Mouse (Mus musculus) thymus, postnatal 10 days (tissue): Measurements from ENCODE around the gene Olfr516.
"Not testable (repeated sequence)": the region's sequence is repeated elsewhere in the genome, so short reads cannot be mapped to it uniquely, and the experiment has no call there.

ENCODE experiments used
- DNase-seq, 2 experiments: peaks; one replicate each; pipeline ENCODE4 v3.0.0; 2021; ENCODE audit warnings: low spot score in 2 of 2

Olfr516 gene

DNA sequence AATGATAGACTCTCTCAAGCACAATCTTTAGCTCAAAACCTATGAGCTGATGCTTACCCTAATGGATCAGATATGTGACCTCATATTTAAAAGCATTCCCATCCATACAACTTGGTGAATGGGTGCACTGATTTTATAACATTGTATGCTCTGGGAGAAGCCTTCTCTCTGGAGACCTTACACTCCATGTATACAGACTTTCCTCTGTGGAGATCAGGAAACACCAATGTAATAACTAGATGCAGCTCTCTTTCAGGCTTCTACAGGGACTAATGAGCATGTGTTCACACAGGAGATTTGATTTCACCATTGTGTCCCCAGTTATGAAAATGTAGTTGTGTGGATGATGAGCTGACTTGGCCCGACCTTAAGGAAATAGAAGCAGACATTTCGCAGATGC lies at the start of gene Olfr516:
Gene Olfr516, minus strand, starts transcription at position 101 of the 400 bp plus-strand sequence.
- DNase-seq, result no peak

DNA sequence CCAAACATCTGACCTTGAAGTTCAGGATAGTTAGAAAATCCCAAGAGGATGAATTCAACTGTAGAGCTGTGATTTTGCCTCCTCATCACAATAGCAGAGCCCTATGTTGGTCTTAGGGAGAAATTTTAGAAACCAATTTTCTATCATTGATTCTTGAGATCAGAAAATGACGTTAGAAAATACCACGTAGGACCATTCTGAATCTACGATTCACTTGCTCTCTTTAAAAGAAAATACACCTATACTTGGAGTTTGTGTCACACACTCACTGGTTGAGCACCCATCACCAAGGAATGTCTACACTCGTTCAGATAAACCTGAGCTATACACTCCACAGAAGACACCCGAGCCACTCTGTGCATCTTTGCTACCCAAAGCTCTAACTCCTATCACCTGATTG lies 44.0 kb upstream of the Olfr516 start, which contains the start of gene Olfr519:
Gene Olfr519, minus strand, starts transcription at position 101 of the 400 bp plus-strand sequence.
- no peak for DNase-seq

DNA sequence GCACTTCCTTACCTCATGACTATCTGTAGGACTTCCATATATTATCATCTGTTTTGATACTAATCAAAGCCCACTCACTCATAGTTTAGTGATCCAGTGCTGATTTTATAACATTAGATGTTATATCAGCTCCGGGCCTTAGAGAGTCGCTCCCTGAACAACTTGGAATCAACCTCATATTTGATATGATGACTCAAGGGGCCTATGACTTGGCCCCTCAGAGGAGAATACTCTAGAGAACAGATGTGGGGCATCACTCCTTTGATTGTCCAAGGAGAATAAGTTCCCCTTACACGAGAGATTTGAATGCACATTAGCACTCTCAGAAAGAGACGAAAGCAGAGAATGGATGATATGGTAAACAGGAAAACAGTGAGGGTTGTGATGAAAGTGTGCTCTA lies 34.6 kb upstream of the Olfr516 start, which contains the start of gene Olfr518:
Gene Olfr518, minus strand, starts transcription at position 101 of the 400 bp plus-strand sequence.
- no peak for DNase-seq

DNA sequence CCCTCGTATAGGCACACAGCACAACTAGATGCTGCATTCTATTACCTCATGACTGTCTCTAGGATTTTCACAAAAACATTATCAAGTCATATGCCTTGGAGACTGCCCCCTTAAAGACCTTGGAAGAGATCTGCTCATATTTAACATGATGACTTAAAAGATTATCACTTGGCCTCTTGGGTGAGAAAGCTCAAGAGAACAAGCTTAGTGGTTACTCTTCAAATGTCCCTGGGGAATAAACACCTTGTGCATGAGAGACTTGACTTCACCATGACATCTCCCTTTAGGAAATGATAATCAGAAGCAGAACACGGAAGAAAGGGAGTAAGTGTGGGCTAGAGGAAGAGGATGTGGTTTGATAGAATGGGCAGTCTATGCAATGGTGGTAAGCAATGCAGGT lies 21.9 kb upstream of the Olfr516 start, which contains the start of gene Olfr517:
Gene Olfr517, minus strand, starts transcription at position 101 of the 400 bp plus-strand sequence.
- DNase-seq, result no peak

DNA sequence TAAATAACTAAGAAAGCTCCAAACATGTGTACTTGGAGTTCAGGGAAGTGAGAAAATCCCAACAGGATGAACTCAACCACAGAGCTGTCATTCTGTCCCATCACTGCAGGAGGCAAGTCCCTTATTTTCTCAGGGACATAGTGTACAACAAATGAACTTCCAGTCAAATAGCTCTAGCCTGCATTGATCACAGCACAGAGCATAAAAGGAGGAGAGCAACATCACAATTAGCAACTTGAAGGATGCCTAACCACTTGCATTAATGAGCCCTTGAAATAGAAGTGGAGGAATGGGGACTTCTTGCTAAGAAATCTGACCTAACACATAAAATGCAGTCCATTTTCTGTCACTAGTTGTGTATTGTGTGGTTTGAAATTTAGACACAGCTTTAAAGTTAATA lies 24.4 kb downstream of the Olfr516 start, which contains the start of gene Olfr514:
Gene Olfr514, minus strand, starts transcription at position 101 of the 400 bp plus-strand sequence.
- DNase-seq, result no peak

DNA sequence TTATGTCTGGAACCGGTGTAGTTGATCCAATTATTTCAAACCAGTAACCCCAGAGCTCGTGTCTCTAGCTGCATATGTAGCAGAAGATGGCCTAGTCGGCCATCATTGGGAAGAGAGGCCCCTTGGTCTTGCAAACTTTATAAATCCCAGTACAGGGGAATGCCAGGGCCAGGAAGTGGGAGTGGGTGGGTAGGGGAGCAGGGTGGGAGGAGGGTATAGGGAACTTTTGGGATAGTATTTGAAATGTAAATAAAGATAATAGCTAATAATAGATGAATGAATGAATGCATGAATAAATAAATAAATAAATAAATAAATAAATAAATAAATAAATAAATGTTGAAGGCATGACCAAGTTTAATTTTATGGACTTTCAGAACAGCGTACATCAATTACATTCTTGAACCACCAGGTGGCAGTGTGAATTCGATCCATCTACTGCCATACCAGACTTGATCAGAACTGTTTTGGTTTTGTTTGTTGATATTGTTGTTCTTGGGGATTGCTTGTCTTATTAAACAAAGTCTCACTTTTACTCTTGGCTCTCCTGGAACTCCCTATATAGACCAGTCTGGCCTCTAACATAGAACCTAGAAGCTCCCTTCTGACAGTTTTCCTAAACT lies 35.6 kb downstream of the Olfr516 start:
- not testable (repeated sequence) for DNase-seq

DNA sequence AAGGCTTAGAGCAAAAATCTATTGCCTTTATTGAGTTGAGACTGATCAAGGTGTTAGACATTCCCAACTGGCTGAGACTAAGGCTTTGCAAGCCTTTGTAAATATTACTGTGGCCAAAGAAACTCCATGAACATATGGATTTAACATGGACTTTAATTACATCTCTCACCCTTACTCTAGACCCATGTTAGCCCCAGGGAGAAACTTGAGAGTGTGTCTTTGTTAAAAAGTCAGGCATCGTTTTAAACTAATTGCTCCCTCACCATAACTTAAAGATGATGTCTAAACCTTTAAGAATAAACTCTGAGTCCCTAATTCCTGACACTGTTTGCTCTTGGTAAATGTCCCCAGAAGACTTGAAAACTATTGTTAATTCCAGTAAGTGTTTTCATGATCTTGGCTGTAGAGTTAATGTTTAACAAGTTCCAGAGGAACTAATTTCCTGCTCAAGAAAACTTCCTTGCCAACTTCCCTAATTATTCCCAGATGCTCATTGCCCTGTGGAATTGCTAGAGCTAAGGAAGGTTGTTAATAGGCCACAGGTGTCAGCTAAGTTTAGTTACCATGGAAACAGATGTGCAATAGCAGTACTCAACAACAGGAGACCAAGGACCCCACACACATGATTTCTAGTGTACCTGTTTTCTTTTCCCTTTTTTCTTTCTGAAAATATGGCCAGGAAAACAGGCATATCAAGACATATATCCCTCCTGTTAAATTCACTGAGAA lies 53.0 kb downstream of the Olfr516 start:
- no peak for DNase-seq
